Mouse (Mus musculus) layer of hippocampus, postnatal 10 days (tissue): ENCODE results near the gene Ecm1. TPM values are rescaled to one million over a fixed set of nuclear protein-coding genes. Genes with fewer than 3 reads are reported as not detected.
A peak's percentile ranks its signal among the peaks of the same experiment; 100 is the strongest.

Experiments
- DNase-seq, 2 experiments: peaks; one replicate each; pipeline ENCODE4 v3.0.0; 2021; ENCODE audit warnings: low spot score in 2 of 2
- long read RNA-seq: library from polyadenylated mRNA; stranded (forward); transcript quantifications from one replicate; pipeline ENCODE4 v2.0.0, GENCODE M21; 2023
- total RNA-seq, 2 experiments: library from RNA; stranded (reverse); gene quantifications; 2 replicates each; pipeline ENCODE4 v1.2.3; 2021

The Ecm1 gene
- 10 to 100 TPM in 1 of 2 experiments, 1 to 10 TPM in 1; 9.6 to 11.9 TPM for total RNA-seq
- long read RNA-seq, transcript Ecm1-202 (11 exons, 1,900 nt): major isoform, 9 of 18 reads
- long read RNA-seq, partial matches to known transcripts: 3 of 18 reads
- long read RNA-seq, other reads (novel, unspliced or antisense): 4 of 18 reads

DNA sequence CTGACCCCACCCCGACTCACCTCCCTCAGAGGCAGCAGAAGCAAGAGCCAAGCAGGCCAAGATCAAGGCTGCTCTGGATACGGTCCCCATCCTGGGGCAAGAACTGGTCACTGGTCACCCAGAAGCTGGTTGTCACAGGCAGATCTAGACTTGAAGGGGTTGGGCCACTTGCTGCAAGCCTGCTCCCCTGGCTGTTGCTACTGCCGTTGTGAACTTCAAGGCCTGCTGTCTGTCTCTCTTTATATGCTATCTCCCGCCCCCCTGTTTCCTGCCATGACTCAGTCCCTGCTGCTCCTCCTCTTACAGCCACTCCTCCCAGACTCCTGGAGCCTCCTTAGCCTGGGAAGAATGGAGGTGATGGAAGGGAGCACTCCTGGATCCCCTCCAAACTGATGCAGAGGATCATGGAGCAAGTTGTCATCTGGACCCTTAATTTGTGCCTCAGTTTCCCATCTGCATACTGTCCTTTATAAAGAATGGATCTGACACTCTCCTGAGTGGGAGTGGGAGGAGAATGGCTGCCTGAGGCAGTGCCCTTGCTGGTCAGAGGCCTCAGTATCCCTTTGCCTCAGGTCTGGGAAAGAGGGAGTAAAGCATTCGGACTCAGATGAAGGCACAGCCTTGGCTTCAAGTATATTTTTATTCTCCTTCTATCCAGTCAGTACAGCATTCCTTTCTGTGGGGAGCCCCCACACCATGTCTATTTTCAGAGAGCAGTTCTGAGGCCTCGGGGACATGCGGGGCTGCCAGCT lies at the start of gene Ecm1:
Gene Ecm1 (minus strand): TSS at position 217 of the 752 bp plus-strand sequence.
- no peak for DNase-seq

DNA sequence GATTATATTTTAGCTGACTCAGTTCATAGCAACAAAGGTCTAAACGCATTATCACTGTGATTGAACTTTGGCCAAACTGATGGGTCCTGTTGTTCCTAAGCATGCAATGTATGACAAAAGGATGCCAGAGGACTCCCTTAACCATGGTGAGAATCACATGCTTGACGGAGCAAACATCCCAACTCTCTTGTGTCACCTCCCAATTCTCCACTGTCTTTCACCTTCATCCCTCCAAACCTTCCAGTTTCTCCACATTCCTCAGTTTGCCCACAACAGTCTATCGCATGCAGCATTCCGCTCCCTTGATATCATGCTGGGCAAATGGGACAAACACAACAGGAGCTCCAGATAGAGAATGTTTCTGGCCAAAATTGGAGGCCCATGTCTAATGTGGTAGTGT lies 46.1 kb upstream of the Ecm1 start:
- no peak for DNase-seq

DNA sequence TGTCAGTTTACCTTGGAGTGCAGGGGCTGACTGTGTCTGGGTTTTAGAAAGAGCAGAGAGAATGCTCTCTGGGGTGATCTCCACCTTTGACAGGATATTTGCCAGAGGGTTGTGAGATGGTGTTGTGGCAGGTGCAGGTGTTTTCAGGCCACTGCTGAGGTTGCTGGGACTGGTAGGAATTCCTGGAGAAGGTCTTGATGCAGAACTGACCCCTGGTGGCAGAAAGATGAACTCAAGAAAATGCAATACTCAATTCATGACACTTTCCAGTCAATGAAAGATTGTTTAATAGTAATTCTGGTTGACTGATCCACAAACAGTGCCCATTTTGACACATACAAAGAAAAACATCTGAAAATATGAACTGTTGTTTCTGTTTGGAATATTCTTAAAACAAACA lies 32.6 kb upstream of the Ecm1 start:
- no peak for DNase-seq

DNA sequence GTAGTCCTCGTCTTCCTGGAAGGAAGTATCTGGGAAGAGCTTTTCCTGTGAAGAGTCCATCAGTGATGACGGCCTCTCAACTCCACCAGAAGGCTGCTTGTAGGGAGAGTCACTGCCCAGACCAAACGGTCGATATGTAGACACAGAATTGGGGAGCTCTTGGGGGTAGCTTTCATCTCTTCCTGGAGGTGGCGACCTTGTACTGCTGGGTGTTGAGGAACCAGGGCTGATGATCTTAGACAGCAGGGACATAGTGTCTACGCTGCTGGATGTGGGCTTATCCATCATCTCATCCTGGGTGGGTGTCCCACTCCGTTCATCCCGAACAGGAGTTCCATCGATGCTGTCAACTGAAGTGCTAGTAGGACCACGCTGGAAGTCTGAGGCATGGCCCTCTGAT lies 26.2 kb upstream of the Ecm1 start:
- DNase-seq: no peak

DNA sequence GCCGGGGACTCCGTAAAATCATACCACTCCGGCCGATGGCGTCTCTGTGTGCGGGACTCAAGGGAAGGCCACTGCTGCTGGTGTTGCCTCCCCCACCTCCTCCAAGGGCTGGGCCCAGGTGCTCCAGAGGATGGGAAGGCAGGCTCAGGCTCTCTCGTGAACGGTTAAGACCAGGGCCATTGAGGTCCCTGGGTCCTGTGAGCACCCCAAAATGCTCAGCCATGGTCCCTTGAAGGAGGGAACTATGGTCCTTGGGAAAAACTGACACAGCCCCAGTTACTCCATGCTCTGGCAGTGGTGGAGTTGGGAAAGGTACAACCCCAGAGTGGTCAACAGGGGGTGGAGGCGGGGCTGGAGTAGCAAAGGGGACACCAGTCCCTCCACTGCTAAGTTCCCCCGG lies 24.4 kb upstream of the Ecm1 start:
- no peak for DNase-seq

DNA sequence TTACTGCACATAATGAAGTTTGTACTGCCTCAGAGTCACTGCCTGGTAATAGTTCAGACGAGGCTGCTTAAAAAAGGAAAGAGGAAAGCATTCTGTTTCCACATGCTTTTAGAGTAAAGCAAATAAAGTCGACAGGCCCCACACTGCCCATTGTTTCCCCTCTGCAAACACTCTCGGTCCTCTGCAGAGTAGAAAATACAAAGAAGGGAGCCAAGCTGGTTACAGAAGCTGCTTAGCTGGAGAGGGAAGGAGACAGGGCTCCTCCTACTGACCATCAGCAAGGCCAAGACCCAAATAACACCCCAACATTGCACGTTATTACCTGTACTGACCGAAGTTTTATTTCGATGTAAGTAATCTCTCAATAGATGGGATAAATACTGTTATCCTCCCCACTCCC lies 23.6 kb upstream of the Ecm1 start:
- no peak for DNase-seq

DNA sequence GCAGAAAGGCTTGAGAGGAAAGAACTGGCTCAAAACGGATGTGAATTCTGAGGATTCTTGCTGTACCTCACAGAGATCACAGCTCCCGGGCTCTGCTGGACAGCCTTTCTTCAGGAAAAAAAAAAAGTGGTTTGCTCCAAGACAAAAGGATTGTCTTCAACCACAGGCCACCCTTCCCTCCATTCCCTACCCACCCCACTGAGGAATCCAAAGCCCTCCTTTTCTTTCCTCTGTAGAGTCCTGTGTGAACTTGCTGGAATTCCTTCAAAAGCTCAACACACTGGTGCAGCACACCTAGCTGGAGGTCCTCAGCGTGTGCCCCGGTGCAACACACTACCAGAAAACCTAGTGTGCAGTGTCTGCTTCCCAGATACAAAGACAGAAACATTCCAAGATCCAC lies 22.4 kb upstream of the Ecm1 start:
- no peak for DNase-seq

DNA sequence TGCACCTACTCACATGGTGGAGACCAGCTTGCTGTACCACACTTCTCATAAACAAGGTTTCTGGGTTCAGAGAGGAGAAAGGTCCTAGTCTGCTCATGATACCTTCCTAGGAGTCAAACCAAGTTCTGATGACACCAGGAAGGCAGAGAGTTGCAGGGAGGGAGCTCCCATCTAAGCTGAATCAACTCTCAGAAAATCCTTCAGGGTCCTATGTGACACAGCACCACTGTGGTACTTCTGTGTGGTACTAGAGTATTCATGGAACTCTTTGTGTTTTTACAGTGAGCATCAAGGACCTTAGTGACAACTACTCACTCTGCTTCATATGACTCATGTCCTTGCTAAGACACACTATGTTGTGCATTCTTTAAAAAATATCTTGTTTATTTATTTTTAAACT lies 21.3 kb upstream of the Ecm1 start:
- no peak for DNase-seq

DNA sequence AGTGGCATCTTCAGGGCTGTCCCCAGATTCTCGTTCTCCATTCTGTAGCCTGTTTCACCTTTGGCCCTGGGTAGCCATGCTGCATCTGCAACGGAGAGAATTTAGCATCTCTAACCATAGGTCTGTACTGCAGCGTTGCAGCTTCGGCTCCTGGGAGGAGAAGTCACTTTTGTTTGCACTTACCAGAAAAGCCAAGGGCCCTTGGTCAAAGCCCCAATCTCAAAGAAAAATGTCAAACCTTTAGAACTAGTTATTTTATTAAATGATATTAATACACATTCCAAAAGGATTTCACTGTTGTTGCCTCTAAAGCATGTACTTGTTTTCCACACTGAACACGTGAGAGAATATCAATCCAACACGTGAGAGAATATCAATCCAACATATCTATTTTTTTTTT lies 20.7 kb upstream of the Ecm1 start, which contains the start of gene Tars2:
Gene Tars2 (minus strand): TSS at position 101 of the 400 bp plus-strand sequence.
- no peak for DNase-seq

DNA sequence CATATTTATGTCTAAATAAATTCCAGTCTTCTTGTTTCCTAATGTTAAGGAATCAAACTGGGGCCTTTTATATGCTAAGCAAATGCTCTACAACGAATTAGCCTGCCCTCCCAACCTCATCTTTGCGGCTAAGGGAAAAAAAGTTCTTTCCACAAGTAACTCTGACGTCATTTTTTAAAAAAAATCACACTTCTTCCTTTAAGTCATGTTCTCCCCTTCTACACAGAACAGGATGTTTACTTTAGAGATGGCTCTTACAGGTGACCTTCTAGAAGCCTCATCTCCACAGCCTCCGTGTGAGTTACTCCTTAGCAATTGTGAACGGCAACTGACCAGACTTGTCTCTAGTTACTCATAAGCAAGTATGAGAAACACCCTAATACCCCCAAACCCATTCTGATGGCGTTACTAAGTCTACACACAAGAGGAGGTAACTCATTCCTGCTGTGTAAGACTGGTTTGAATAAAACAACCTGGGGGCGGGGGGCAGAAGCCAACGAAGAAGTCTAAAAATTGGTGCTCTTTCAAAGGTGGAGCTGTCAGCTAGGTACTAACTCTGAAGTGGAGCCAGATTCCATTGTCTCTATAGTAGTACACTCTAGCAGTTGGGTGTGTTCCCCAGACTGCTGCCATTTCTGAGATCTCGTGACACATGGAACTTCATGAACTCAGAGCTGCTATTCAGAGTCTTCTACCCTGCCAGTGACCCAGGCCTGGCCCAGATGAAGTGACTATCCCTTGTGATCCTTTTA lies 19.3 kb upstream of the Ecm1 start:
- no peak for DNase-seq

DNA sequence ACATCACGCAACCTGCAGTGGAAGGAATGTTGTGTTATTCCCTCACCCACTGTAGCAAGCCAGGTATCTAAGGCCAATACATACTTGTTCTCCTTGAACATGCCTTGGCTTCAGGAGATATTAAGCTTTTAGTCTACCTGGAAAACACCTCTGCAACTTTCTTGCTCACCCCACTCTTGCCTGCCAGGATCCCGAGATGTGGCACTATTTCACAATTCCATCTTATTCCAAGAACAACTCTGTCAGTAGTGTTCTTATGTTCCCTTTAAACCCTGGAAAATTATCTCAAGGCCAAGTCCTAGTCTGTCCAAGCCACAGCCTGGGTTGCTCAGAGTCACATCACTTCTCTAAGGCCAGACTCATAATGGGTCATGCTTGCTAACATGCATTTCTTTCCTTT lies 17.4 kb upstream of the Ecm1 start:
- DNase-seq: no peak

DNA sequence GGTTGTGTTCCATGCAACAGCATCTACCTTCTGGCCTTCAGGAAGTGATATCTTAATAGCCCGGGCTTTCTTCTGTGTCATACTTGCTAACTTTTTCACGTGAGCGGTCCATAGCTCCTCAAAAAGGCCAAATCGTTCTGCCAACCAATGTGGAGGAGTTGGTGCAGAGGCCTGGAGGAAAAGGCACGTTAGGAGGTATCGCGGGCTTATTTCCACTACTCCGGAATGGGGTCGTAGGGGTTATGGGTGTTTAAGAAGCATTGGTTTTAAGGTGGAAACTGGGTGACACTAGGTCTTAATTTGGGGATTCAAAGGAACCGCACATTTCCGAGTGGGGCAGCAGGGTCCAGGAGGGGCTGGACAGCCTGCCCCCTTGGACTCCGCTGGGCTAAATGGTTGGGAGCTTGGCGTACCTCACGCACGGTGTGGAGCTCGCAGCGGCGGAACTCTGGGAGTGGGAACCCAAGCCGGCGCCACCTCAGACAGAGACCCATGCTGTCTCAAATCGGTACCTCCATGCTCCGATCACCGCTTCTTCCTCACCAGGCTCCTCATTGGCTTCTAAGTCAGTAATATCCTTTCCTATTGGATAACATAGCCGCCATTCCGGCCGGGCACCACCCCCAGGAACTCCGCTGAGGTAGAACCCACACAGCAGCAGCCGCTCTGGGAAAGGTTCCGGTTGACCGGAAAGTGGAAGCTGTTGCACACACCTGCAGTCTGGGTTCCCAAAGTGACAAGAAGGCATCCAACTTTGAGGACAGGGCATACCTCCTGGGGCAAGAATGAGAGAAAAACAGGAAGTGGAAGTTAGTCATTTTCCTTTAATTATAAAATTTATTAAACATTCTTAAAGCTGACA lies 15.2 kb upstream of the Ecm1 start:
- peak; percentile 96 to 97 for DNase-seq

DNA sequence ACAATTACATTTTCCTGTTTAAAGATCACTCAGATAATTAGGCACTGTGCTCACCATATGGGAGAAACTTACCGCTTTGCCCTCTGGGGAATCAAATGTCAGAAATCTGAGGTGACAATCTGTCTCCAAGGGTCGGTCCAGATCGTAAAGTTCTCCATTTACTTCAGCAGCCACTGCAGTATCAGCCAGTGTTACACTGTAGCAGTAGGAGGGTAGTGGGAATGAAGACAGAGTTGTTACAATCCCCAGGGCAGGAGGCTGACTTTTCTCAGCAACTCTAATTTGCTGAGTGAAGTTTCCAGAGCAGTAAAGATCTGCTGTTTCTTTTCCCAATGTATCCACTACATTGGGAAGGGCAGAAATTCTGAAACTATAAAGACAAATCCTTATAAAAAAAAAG lies 13.6 kb upstream of the Ecm1 start:
- no peak for DNase-seq

DNA sequence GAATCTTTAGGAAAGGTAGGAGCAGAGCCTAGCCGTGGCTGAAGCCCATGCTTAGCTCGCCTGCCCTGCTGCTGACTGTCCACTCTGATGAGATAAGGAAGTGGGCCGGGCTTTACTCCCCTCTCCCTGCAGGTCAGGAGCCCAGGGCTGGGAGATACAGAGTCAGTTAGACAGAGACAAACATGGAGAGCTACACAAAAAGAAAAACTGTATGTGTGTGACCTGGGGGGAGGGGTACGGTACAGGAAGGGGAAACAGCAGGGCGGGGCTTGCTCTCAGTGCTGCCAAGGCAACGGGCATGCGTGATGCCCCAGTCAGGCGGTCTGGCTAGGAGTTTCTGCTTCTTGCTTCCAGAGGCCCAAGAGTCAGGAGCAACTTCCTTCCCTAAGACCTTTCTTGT lies 1.0 kb upstream of the Ecm1 start:
- no peak for DNase-seq

DNA sequence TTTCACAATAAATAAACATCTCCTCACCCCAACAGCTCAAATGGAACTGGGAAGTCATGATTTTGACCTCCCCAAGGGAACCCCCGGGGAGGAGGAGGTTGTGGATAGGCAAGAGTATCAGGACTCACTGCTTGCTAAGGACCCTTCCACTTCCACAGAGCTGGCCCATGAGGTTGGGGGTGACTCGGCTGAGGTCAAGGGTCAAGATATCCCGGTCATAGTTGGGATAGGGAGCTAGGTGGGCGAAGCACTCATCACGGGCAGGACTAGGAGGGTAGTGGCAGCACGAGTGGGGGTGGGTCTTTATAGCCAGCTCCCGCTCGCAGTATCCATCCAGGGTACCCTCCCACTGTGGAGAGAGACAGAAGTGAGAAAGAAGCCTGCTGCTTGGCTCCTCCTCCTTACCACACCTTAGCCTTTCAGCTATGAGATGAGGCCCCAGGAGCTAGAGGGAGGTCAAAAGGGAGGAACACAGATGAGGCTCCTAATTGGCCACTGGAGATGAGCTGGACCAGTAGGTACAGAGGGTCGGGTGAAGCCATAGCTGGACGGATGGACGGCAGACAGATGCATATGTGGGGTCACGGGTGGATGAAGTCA lies 4.2 kb downstream of the Ecm1 start:
- no peak for DNase-seq

DNA sequence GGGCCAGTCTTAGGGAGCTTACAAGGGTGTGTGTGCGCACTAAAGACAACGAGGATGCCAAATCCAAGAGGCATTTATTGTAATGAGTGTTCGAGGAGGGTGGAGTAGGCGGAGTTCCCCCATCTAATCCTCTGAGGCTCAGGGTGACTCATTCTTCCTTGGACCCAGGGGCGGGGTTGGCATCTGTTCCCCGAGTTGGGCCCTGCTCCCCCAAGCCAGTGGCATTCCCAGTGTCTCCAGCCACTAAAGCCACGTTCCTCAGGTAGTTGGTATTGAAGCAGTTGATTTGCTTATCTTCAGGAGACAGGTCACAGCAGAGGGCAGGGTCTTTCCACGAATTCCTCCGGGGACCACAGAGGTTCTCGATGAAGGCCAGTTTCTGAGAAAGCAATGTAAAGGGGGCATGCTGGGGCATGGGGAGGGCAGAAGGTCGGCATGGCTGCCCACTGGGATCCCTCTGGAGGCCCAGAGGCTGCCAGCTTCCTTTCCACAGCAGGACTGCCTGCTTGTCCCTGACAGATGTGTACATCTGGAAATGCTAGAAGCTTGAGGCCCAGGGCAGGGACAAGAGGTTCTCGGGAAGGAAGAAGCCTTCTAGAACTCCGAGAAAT lies 5.2 kb downstream of the Ecm1 start:
- DNase-seq: no peak

DNA sequence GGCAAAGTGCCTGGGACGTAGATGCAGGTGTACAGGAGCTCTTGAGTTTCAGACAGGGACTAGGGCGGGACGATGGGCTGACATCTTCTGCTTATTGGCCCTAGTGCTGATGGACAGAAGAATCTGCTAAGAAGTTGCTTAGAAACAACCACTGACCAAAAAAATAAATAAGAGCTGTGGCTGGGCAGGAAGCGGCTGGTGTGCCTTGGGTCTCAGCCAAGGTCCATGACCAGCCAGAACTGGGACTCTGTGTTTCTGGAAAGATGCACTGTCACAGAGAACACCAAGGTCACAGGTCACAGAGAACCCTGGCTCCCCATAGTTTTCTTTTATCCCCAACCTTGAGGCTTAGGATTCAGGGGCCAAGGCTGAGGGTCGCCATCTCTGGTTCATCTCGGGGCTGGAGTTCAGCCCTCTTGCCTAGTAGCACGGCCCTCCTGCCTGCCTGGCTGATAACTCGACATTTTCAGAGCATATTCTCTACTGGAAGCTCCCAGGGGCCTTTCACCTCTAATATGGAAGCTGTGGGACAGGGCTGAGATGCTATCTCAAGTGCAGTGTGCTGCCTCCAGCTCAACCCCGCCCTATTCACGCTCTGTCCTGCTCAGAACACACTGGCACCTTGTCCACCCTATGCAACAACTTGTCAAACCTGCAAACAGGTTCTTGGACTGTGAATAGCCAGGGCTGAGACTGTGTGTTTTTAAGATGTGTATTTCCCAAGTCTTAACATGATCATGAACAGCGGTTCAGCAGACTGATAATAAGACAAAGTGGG lies 6.4 kb downstream of the Ecm1 start:
- no peak for DNase-seq

DNA sequence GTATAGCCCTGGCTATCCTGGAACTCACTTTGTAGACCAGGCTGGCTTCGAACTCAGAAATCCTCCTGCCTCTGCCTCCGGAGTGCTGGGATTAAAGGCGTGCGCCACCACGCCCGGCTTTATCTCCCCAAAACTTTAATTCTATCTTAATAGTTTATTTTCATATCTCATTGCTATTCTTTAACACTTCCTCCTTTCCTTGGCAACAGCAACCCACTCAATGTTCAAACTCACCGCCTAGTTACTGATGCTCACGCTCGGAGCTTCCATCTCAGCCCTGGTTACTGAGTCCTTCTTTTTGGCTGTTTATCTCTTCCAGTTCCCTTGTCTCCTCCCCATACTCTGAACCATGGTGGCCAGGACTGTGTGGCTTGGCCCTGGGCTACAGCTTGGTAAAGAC lies 7.1 kb downstream of the Ecm1 start:
- DNase-seq: no peak

DNA sequence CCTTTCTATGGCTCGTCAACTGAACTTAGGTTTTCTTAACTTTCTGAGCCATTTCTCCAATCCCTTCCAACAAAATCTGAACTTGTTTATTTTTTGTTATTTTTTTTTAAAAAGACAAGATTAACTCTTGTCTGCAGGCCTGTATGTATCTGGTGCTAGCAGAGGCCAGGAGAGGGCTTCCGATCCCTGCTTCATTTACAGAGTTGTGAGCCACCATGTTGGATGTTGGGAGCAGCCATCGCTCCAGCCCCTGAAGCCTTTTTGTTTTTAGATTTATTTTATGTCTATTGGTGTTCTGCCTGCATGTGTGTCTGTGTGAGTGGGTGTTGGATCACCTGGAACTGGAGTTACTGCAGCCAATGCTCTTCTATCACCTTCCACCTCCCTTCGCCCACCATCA lies 7.6 kb downstream of the Ecm1 start:
- no peak for DNase-seq

DNA sequence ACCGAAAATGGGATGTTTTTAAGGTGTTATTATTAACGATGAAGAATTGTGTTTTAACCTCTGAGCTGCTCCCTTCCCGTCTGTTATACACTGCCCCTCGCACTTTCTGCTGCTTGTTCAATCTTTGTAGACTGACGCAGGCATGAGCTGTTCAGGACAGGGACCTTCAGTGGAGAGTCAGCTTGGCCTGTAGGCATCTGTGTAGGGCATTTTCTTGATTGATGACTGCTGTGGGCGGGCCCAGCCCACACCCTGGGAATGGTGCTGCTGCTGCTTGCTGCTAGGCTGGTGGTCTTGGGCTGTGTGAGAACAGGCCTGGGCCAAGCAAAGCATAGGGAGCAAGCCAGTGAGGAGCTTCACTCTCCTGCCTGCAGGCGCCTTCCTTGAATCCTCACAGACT lies 8.9 kb downstream of the Ecm1 start:
- DNase-seq: no peak
